Mouse (Mus musculus) ovary, adult 2 months (tissue): ENCODE measurements around the gene Spem1. TPM values are rescaled to one million over a fixed set of nuclear protein-coding genes. Genes with fewer than 3 reads are reported as not detected.

ENCODE experiments used
- polyA plus RNA-seq: library from polyadenylated mRNA; depleted of rRNA; stranded (reverse); fragments of >200 nt; gene quantifications from 2 replicates; pipeline ENCODE4 v1.2.3, GENCODE M21; 2012; rRNA removed

Spem1 gene
- 0.26 and 0.50 TPM in 2 replicates for polyA plus RNA-seq

DNA sequence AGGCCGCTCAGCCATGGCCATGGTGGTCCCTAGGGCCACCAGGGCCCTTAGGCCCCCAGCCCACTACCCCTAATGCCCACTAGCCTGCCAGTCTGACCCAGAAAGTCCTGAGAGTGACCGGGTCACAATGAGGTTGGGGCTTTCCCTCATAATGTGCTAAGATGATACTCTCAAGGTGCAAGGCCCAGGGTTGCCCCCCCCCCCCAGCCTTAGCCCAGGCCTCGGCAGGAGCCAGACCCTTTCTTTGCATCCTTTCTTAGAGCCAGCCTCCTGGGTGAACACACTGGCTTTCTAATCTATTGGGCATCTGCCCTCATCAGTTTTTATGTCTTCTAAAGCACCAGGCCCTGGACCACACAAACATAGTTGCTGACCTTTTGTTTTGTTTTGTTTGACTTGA is at the start of gene Spem1:
Spem1 (minus strand) TSS at position 101 of the 400 bp plus-strand sequence.

GRCm38 (mm10) chr11:69858113-69858998 is 36.4 kb upstream of the Spem1 start, which contains the start of gene Tnk1:
Tnk1 (minus strand) TSS chr11:69858730.

GRCm38 (mm10) chr11:69846198-69846680 is 24.3 kb upstream of the Spem1 start, which contains the start of gene Plscr3:
Plscr3 (plus strand) TSS chr11:69846376.

GRCm38 (mm10) chr11:69837952-69838713 is 16.2 kb upstream of the Spem1 start, which contains the start of gene Tmem256:
Tmem256 (plus strand) TSS chr11:69838514.

DNA sequence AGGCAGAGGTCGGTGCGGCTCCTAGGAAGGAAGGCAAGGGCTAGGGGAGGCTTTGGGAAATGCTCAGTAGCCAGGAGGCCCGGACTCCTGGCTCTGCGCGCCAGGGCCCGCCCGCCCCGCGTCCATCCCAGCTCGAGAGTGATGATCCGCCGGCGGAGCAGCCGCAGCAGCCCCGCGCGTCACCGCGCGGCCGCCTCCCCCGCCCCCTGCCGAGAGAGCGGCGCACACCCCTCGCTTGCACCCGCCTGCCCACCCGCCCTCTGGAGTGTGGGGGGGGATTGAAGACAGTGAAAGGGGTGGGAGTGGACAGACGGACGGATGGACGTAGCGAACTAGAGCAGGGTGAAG is 15.6 kb upstream of the Spem1 start, which contains the start of gene Nlgn2:
Nlgn2 (minus strand) TSS at position 181 of the 348 bp plus-strand sequence.

DNA sequence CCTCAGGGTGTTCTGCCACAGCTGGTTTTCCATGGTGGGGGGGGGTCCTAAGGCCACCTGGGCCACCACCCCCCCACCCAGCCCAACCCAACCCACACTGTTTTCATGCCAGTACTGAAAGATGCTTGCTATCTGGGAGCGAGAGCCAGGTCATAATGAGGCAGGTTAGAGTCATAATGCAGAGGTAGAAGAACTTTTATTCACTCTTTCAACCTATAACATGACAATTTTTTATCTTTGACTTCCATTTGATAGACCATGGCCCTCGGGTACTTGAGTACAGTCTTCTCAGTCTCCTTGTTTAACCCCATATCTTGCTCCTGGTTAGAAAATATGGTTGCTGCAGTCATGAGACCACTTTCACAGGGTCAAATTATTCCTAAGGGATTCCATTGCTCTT is 3.6 kb downstream of the Spem1 start, which contains the start of gene Spem2:
Spem2 (minus strand) TSS at position 101 of the 400 bp plus-strand sequence.

GRCm38 (mm10) chr11:69815155-69815554 is 6.8 kb downstream of the Spem1 start, which contains the start of gene Gm39566:
Gm39566 (minus strand) TSS chr11:69815298.

DNA sequence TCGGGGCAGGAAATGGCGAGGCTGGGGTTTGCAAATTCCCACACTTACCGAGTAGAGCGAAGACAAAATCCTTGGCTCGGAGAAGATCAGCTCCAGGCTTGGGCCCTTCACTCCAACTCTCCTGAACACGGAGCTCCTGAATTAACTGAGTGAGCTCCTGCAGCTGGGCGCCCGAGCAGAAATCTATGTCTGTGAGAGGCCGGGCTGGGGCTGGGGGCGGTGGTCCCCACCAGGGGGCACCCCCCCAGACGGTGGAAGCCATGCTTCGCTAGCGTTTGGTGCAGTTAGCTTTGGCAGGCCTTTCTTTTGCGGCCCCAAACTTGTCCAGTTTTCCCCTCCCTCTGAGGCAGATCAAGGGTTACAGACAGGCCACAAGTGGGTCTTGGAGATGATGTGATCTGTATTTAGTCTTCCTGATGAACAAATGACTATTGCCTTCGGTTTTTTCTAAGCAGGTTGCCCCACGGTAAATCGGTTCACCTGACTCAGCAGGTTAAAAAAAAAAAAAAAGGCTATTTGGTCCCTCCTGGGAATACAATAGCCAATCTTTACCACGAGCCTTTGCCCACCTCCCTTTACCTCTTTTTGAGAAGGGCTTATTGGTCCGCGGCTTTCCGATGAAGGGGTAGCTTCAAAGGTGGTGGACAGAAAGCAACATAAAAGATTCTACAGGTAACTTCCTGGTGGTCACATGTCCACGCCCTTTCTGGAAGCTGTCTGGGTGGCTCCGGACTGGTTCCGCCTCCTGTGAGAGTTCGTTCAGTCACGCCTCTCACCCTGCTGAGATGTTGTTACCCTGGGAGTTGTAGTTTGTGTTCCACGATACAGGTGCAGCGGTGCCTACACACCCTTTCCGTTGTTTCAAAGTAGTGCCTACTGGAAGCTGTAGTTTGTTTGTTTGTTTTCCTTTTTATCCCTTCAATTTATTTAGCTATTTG is 16.7 kb downstream of the Spem1 start, which contains the start of gene Tmem102:
Tmem102 (minus strand) TSS at position 653 of the 938 bp plus-strand sequence.

DNA sequence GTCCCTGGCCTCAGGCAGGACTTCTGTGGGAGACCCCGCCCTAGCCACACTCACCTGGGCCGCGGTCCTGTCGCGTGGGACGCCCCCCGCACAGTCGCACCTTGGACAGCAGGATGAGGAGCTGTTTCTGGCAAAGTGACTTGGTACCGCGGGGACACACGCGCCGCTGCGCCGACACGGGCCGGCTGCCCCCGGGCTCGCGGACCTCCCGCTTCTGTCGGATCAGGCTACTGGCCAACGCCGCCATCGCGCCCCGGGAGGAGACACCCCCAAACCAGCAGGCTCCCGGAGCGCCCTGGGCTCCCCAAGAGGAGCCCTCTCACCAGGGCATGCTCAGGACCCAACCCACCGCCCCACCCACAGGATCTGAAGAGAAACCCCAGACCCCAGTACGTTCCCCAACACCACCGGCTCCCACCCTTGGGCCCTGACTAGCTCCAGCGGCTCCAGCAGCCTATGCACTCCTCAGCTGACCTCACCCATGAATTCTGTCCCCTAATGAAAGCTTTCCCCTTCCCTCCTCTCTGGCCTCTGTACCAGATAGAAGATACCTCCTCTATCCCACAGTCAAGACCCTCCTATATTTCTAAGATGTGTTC is 20.5 kb downstream of the Spem1 start, which contains the start of gene Fgf11:
Fgf11 (minus strand) TSS at position 479 of the 599 bp plus-strand sequence.

DNA sequence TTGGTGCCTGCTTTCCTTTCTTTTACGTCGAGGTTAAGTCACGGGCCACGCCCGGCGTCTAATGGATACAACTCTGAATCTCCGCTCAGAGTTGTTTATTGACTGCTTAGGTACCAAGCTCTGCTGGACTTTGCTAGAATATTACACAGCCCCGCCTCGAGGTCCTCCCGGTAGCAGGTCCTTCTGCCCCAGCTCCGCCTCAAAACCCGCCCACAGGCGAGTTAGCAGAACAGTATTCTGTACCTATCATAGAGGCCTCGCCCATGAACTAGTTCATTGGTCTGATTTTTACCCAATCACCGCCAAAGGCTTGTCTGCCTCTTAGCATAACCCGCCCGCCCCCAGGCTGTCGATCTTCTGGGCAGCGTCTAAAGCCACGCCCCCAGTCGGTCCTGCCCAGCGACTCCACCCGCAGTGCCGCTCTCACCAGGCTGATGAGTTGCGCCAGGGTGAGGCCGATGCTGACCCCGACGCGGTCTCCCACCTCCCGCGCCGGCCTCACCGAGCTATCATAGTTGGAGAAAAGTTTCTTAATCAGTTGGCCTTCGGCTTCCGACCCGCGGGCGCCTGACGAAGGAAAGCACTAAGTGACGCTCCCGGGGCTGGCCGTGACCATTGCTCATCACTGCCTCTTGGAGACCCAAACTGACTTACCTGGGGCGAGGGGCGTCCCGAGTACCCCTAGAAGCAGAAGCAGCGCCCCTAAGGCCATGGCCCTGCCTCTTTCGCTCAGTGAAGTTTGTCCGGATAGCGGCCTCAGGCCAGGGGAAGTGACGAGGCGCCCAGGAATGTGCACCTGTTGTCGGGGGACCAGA is 26.6 kb downstream of the Spem1 start, which contains the start of gene Chrnb1:
Chrnb1 (minus strand) TSS at position 776 of the 815 bp plus-strand sequence.

Other genes starting within 250 kb of the Spem1 start
- gene Wrap53, start 241.9 kb downstream of the Spem1 start, polyA plus RNA-seq: 18.8 and 25.8 TPM in 2 replicates
- 145 and 203 TPM in 2 replicates for gene Trp53, start 241.8 kb downstream of the Spem1 start, polyA plus RNA-seq
- 119 and 137 TPM in 2 replicates for gene Atp1b2, start 216.2 kb downstream of the Spem1 start, polyA plus RNA-seq
- 5.6 and 7.1 TPM in 2 replicates for gene Shbg, start 204.3 kb downstream of the Spem1 start, polyA plus RNA-seq
- gene Sat2, start 200.2 kb downstream of the Spem1 start, polyA plus RNA-seq: 4.8 and 5.1 TPM in 2 replicates
- gene Fxr2, start 189.2 kb downstream of the Spem1 start, polyA plus RNA-seq: 68.6 and 73.0 TPM in 2 replicates
- gene Sox15, start 166.9 kb downstream of the Spem1 start, polyA plus RNA-seq: 1.7 and 2.1 TPM in 2 replicates
- gene Mpdu1, start 159.5 kb downstream of the Spem1 start, polyA plus RNA-seq: 95.9 and 115 TPM in 2 replicates
- 38.2 and 52.8 TPM in 2 replicates for gene Cd68, start 156.0 kb downstream of the Spem1 start, polyA plus RNA-seq
- gene Eif4a1, start 149.8 kb downstream of the Spem1 start, polyA plus RNA-seq: 252 and 395 TPM in 2 replicates
- gene Senp3, start 140.1 kb downstream of the Spem1 start, polyA plus RNA-seq: 57.7 and 67.2 TPM in 2 replicates
- gene Tnfsf13, start 136.4 kb downstream of the Spem1 start, polyA plus RNA-seq: 5.2 and 8.0 TPM in 2 replicates
- gene Tnfsf12, start 126.3 kb downstream of the Spem1 start, polyA plus RNA-seq: 59.3 and 71.8 TPM in 2 replicates
- 12.8 and 20.4 TPM in 2 replicates for gene Tnfsfm13, start 126.1 kb downstream of the Spem1 start, polyA plus RNA-seq
- gene Polr2a, start 63.5 kb downstream of the Spem1 start, polyA plus RNA-seq: 17.8 and 29.7 TPM in 2 replicates
- gene Slc35g3, start 60.2 kb downstream of the Spem1 start, polyA plus RNA-seq: 1.3 and 1.5 TPM in 2 replicates
- gene Zbtb4, start 56.3 kb downstream of the Spem1 start, polyA plus RNA-seq: 48.6 and 69.0 TPM in 2 replicates
- gene Chrnb1, start 26.2 kb downstream of the Spem1 start, polyA plus RNA-seq: 9.5 and 12.9 TPM in 2 replicates
- 7.8 and 8.5 TPM in 2 replicates for gene Fgf11, start 20.3 kb downstream of the Spem1 start, polyA plus RNA-seq
- 7.3 and 9.6 TPM in 2 replicates for gene Tmem102, start 16.6 kb downstream of the Spem1 start, polyA plus RNA-seq
- gene Gm39566, start 6.9 kb downstream of the Spem1 start, polyA plus RNA-seq: not detected in 2 replicates
- gene Spem2, start 3.7 kb downstream of the Spem1 start, polyA plus RNA-seq: not detected in 2 replicates
- gene Nlgn2, start 15.6 kb upstream of the Spem1 start, polyA plus RNA-seq: 79.8 and 101 TPM in 2 replicates
- 120 and 177 TPM in 2 replicates for gene Tmem256, start 16.3 kb upstream of the Spem1 start, polyA plus RNA-seq
- 145 and 168 TPM in 2 replicates for gene Plscr3, start 24.2 kb upstream of the Spem1 start, polyA plus RNA-seq
- 5.2 and 6.0 TPM in 2 replicates for gene Tnk1, start 36.5 kb upstream of the Spem1 start, polyA plus RNA-seq
- not detected in 2 replicates for gene Tmem95, start 55.8 kb upstream of the Spem1 start, polyA plus RNA-seq
- 9.6 and 10.4 TPM in 2 replicates for gene Kctd11, start 59.2 kb upstream of the Spem1 start, polyA plus RNA-seq
- 1.4 and 1.8 TPM in 2 replicates for gene Acap1, start 73.4 kb upstream of the Spem1 start, polyA plus RNA-seq
- 1.5 TPM in 2 replicates for gene 2810408A11Rik, start 78.8 kb upstream of the Spem1 start, polyA plus RNA-seq
- gene Neurl4, start 78.9 kb upstream of the Spem1 start, polyA plus RNA-seq: 67.0 and 76.7 TPM in 2 replicates
- gene Gps2, start 91.7 kb upstream of the Spem1 start, polyA plus RNA-seq: 83.1 and 141 TPM in 2 replicates
- gene Eif5a, start 99.8 kb upstream of the Spem1 start, polyA plus RNA-seq: 359 and 447 TPM in 2 replicates
- 21.2 and 30.0 TPM in 2 replicates for gene Ybx2, start 113.6 kb upstream of the Spem1 start, polyA plus RNA-seq
- 51.0 and 53.2 TPM in 2 replicates for gene Slc2a4, start 126.0 kb upstream of the Spem1 start, polyA plus RNA-seq
- gene Cldn7, start 142.6 kb upstream of the Spem1 start, polyA plus RNA-seq: 32.6 and 38.7 TPM in 2 replicates
- 99.3 and 120 TPM in 2 replicates for gene Ctdnep1, start 159.0 kb upstream of the Spem1 start, polyA plus RNA-seq
- gene Elp5, start 160.3 kb upstream of the Spem1 start, polyA plus RNA-seq: 60.0 and 74.1 TPM in 2 replicates
- gene Gabarap, start 169.0 kb upstream of the Spem1 start, polyA plus RNA-seq: 406 and 430 TPM in 2 replicates
- 18.6 and 19.8 TPM in 2 replicates for gene Phf23, start 173.6 kb upstream of the Spem1 start, polyA plus RNA-seq
- 30.5 and 32.6 TPM in 2 replicates for gene Dvl2, start 178.4 kb upstream of the Spem1 start, polyA plus RNA-seq
- gene Acadvl, start 193.2 kb upstream of the Spem1 start, polyA plus RNA-seq: 70.9 and 79.8 TPM in 2 replicates
- 35.0 and 35.2 TPM in 2 replicates for gene Dlg4, start 194.8 kb upstream of the Spem1 start, polyA plus RNA-seq
- gene Asgr1, start 231.9 kb upstream of the Spem1 start, polyA plus RNA-seq: 4.9 and 5.0 TPM in 2 replicates